15 mouse cellular contexts compared by ENCODE assay signal in the genomic region with DNA sequence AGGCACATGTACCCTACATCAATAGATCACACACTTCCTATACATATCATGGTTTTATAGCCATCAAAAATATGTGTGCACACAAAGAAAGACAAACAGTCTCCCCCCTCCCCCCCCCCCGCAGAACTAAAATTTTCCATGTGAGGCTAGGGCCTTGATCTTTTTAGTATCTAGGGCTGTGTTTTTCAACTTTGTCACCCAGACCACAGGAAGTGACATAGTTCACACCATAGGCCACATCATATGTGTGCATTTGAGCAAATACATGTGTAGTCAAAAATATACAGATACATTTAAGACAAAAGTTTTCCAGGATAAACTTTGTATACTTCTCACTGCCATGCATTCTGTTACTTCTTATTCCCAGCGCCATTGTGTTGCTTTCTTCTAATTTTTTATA. TPM values are rescaled to one million over a fixed set of nuclear protein-coding genes. Genes with fewer than 3 reads are reported as not detected.
DNase-seq lines count a peak whose midpoint lies in the region.
"Had no signal": no experiment of that assay in that cellular context is flagged by ENCODE, and none has a peak within 500 bp of the region (broad histone marks: within the 10 kb centered on the region; RNA-seq: fewer than 3 reads in every experiment).

No protein-coding gene starts in this region.

- DNase-seq in thymus, postnatal 0 days (ENCODE audit: low spot score) = peak; percentile 50
- DNase-seq in thymus, postnatal 10 days (ENCODE audit: low spot score in 2 of 2) = no peak
- DNase-seq in T-cell, adult 2 months (ENCODE audit: low spot score) = peak; percentile 64
- peak; percentile 59 for DNase-seq in naive thymus-derived CD4-positive, alpha-beta T cell, adult 2 months (ENCODE audit: low read depth)
- DNase-seq in B cell, adult 2 months = no peak
- no peak for DNase-seq in layer of hippocampus, adult 18-20 months (ENCODE audit: low spot score in 2 of 2)
- DNase-seq in kidney, postnatal 10 days = no peak
- DNase-seq: adrenal gland, postnatal 14 days; cerebellum, adult 11-12 months; cerebellum, adult 9-10 months; cerebellum, postnatal 25 days; forebrain, postnatal 0 days; gastrocnemius, adult 2 months; gastrocnemius, postnatal 25 days had no signal

RNA-seq across cellular contexts. Expression of gene Bfsp1, which starts 23.5 kb away (rescaled TPM):
- 0.62 and 0.66 TPM in 2 replicates for polyA plus RNA-seq in thymus, postnatal 0 days (2015; fragmentation: Nextera tagmentation; extraction: Ambion mirVana)
- total RNA-seq in layer of hippocampus, adult 18-20 months (2021) = 1 to 10 TPM; 1.1 to 1.5 TPM
- total RNA-seq: granulocyte monocyte progenitor cell, adult 5-6 weeks had no signal

Comparison
In these comparisons a context has a peak if more than half of its experiments do, and no peak if none do; other contexts are left out.
1. DNase-seq: peak in thymus, postnatal 0 days (single experiment), T-cell, adult 2 months (single experiment) and naive thymus-derived CD4-positive, alpha-beta T cell, adult 2 months (single experiment); none in thymus, postnatal 10 days (0 of 2), B cell, adult 2 months (0 of 2), layer of hippocampus, adult 18-20 months (0 of 2) and kidney, postnatal 10 days (single experiment).